Mouse (Mus musculus): ENCODE results near the gene Atp2b4.

Atp2b4 gene

DNA sequence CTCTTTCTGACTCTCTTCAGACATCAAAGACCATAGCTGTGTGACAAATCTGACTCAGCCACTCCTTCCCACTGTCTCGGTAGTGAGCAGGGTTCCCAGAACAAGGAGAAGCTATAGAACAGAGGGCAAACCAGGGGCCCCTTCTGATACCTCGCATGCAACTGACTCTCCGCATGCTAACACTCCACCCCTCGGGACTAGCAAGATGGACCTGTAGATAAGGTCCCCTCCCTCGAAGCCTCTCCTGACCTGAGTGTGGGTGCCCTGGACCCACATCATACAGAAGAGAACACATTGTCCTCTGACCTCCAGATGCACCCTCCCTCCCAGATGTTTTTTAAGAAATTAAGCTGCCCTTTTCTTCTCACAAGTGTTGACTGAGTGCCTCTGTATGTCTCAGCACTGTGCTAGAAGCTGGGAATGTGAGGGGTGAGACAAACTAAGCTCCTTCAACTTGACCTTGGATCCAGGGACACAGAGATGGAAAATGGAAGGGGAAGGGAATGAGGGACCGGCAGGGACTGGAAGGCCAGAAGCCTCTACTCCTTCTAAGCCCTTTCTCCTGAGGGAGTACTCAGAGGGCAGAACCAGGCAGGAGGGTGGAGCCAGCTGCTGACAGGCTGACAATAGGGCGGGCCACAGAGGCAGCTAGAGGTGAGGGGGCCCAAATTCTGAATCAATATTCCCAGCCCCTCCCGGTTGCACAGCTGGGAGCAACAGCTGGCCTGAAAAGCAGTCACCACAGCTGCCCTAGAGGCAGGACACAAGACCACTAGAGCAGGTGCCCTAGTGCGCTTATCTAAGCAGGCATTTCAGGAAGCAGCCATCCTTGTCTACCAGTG lies 2.6 kb downstream of the Atp2b4 start:
- DNase-seq (ENCODE audit: low spot score): peak; percentile 57

DNA sequence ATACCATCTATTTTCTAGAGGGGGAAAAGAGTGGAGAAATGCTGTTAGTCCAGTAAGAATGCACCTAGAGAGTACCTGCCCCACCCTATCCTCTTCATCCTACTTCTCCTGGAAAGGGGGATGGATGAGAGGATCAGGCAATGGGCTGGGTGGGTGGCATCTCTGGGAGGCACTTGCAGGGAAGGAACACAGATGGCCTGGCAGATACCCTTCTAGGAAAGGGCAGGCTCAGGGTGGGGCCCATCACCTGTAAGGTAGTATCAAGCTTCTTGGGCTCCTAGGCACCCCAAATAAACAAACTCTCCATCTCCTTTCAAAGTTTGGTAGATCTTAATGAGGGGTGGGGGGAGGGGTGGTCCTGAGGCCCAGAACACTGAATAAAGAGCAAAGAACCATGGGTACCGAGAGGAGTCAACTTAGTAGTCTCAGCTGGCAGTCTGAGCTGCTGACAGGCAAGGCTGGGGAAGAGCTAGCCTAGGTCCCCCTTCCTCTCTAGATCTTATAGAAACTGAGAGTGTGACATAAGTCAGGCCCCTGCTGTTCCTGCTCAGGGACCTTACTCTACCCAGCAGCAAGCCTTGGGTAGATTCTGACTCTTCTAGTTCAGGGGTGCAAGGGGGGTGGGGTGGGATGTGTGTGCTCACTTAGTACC lies 3.4 kb downstream of the Atp2b4 start:
- DNase-seq (ENCODE audit: low spot score): no peak

DNA sequence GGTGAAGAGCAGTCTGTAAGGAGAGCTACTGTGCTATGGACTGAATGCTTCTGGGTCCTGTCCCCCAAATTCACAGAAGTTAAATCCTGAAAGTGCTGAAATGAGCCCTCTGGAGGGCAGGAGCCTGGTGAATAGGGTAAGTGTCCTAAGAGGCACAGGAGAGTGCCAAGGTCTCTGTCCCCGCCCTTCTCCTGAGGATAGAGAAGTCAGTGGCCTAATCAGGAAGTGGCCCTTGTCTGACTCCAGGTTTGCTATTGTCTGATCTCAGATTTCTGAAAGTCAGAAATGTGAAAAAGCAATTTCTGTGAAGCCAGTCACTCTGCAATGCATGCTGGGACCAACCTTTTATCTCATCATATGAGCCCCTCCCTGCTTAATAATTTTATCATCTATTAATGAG lies 7.2 kb downstream of the Atp2b4 start:
- no peak for DNase-seq (ENCODE audit: low spot score)

DNA sequence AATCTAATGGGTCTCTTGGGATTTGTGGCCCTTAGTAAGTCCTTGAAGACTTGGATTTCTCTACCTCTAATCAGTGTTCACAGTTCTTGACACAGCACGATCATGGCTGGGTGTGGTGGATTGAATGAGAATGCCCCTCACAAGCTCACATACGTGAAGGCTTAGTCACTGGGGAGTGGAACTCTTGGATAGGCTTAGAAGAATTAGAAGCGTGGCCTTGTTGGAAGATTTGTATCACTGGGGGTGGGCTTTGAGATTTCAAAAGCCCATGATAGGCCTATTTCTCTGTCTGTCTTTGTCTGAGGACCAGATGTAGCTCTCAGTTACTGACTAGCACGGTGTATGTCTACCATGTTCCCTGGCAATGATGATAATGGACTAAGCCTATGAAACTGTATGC lies 10.8 kb downstream of the Atp2b4 start:
- no peak for DNase-seq (ENCODE audit: low spot score)

DNA sequence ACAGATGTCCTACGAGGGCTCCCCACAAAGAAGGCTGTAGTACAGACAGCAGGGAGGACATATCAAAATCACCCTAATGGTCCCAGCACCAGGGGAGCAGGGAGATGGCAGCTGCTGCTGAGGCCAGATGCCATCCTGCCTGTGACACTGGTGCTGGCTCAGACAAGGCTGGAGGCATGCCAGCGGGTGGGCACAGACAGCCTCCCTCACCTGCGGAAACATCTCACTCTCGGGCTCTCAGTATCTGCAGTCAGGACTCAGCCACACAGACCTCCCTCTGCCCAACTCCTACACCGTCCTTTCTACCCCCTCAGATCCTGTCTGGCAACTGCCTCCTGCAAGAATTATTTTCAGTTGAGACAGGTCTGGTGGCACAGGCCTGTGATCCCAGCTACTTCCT lies 12.0 kb downstream of the Atp2b4 start:
- DNase-seq (ENCODE audit: low spot score): peak; percentile 60

- DNase-seq (ENCODE audit: low spot score): no peak
These were observed 13.2 kb downstream of the Atp2b4 start for GRCm38 (mm10) chr1:133787500-133788210.

DNA sequence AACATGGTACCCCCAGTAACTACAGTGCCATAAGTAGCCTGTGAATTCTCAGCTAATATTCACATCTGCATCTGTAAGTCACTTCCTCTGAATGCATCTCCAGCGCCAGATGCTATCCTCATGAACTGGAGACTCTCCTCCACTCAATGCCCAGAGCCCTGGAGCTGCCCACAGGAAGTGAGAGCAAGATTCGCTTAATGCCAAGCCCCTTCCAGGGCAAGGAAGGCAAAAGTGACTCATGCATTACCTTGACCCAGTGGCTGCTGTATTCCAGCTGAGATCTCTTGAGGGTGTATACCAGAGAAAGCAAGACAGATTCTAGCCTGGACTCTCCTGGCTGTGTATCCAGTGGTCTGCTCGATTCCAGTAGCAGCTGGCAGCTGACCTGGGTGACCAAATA lies 16.2 kb downstream of the Atp2b4 start:
- no peak for DNase-seq (ENCODE audit: low spot score)

DNA sequence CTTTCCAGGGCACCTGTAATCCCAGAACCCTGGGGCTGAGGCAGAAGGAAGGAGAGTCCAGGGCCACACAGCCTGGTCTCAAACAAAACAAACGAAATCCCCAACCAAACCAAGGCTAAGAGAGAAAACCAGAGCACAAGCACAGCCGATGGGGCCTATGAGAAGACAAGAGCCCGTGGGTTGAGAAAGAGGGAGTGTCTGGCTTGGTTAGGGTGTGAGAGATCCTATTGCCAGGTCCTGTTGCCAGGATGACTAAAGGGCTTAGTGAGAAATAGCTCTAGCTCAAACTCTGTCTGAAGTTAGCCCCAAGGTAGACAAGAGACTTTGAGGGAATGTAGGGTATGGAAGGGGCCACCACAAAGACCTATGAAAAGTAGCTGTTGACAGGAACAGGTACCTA lies 19.3 kb downstream of the Atp2b4 start:
- no peak for DNase-seq (ENCODE audit: low spot score)

DNA sequence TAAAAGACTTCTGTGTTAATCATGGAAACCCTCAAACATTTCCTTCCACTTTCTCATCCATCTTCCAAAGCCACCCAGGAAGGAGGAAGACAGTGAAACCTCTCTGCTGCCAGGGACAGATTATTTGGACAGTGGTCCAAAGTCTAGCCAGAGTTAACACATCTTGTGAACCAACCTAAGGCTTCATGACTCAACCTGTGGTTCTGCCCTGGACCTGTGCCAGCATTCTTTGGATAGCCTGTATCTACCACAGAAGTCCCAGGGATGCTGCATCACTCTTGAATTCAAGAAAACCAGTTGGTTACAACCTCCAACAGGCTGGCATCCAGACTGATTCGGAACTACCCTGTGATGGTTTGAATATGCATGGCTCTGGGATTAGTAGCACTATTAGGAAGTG lies 21.8 kb downstream of the Atp2b4 start:
- peak; percentile 62 for DNase-seq (ENCODE audit: low spot score)

- DNase-seq (ENCODE audit: low spot score): no peak
These were observed 23.1 kb downstream of the Atp2b4 start for GRCm38 (mm10) chr1:133777651-133778231.

DNA sequence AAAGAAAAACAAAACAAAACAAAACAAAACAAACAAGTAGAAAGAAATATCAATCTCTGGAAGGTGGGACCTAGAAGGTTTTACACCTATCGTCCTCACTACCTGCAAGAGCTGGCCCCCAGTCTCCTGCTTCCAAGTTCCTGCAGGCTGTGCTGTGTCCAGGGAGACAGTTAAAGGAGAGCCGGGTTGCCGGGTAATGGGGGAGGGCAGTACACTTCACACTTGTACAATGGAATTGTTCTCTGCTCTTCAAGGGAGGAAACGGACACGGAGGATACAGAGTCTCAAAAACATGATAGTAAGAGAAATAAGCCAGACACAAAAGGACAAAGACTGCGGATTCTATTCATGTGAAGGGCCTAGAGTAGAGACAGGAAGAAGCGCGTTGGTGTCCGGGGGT lies 28.3 kb downstream of the Atp2b4 start:
- peak; percentile 59 for DNase-seq (ENCODE audit: low spot score)

- no peak for DNase-seq (ENCODE audit: low spot score)
These were observed 28.9 kb downstream of the Atp2b4 start for GRCm38 (mm10) chr1:133771831-133772399.

GRCm38 (mm10) chr1:133767994-133768393 lies 32.8 kb downstream of the Atp2b4 start:
- DNase-seq (ENCODE audit: low spot score): no peak

GRCm38 (mm10) chr1:133766901-133767529 lies 33.8 kb downstream of the Atp2b4 start:
- no peak for DNase-seq (ENCODE audit: low spot score)

- DNase-seq (ENCODE audit: low spot score): no peak
These were observed 35.5 kb downstream of the Atp2b4 start for GRCm38 (mm10) chr1:133765376-133765775.

GRCm38 (mm10) chr1:133762946-133763422 lies 37.9 kb downstream of the Atp2b4 start:
- DNase-seq (ENCODE audit: low spot score): no peak

DNA sequence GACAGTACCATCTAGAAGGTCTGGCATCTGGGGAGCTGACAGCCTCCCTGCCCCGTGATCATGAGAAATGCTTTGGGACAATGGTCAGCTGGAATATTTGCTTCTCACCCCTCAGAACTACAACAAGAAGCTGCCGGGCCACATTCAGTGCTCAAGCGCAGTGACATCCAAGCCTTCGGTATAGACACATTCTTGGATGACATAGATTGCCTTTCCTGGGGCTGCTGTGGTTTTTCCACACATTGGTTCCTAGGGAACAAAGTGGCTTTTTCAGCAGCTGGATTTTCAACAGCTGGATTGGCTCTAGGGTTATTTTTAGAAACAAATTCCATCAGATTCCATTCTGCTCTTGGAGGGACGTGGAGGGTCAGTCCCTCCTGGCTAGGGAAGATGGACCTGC lies 39.6 kb downstream of the Atp2b4 start:
- no peak for DNase-seq (ENCODE audit: low spot score)

- no peak for DNase-seq (ENCODE audit: low spot score)
These were observed 46.4 kb downstream of the Atp2b4 start for GRCm38 (mm10) chr1:133754317-133754868.

GRCm38 (mm10) chr1:133753325-133753724 lies 47.5 kb downstream of the Atp2b4 start:
- DNase-seq (ENCODE audit: low spot score): no peak

DNA sequence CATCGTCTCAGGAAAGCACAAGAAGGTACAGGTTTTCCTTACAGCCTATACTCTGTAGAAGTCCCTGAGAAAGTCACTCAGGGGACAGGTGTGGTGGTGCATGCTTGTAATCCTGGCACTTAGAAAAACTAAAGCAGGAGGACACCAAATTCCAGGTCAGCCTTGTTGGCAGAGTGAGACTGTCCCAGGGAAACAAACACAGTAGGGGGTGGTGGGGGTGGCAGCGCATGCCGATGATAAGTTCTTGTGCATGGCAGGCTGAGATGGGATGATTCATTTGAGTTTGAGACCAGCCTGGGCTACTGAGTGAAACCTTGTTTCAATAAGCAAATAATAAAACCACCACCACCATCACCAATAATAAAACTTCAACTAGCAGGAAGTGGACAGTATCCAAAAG lies 49.2 kb downstream of the Atp2b4 start:
- no peak for DNase-seq (ENCODE audit: low spot score)

- no peak for DNase-seq (ENCODE audit: low spot score)
These were observed 50.9 kb downstream of the Atp2b4 start for GRCm38 (mm10) chr1:133749954-133750353.
